Mouse (Mus musculus): ENCODE measurements at regions not wholly inside any gene's neighbourhood (a gene's known extent, or its start where the extent isn't known, plus 50 kb on each side); places are given as distances from the start of the nearest gene placed in this dataset.

DNA sequence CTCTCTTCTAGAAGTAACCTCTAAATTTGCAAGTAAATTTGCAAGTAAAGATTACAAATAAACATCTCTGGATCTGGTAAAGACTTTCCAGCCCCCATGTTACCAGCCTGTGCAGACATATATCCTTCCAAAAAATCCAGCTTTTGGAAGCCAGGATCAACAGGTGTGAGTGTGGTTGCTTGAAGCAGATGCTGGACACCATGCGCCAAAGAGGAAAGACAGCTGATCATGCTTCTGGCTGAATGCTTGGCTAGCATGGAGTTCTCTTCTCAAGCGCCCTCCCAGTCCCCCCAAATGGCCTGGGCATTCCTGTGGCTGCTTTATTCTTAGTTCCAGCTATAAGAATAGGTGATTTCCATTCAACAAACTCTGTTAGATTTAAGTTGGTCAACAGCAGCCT is 404.9 kb downstream of the Gm45692 start:
- no peak for DNase-seq (ENCODE audit: low spot score)

DNA sequence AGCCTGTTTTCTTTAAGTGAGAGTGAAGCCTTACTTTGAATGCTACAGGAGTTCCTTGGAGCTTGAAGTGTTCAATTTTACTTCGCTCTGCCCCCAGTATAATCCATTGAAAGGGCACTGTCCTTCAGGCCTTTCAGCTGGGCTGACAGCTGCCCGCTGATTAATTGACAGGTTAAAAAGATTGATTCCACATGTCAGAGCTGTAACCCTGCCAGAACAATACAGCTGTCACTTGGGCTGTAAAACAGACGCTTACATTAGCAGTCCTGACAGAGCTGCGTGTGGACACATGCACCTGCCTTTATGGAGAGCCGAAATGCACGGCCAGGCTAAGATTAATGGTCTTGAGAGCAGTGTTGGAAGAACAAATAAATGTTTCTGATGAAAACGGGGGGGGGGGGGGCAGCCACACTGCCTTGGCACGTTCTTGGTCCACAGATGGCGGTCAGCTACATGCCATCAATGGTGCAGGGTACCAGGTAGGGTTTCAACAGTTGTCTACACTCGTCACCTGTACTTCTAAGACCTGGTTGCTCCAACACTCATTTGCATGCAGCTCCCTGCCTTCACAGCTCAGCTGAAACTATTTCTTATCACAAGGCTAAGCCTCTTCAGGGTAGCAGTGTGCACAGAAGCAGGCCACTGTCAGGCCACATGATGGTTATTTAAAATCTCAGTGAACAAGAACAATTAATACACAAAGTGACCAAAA is 407.3 kb downstream of the Gm45692 start:
- no peak for DNase-seq (ENCODE audit: low spot score)

DNA sequence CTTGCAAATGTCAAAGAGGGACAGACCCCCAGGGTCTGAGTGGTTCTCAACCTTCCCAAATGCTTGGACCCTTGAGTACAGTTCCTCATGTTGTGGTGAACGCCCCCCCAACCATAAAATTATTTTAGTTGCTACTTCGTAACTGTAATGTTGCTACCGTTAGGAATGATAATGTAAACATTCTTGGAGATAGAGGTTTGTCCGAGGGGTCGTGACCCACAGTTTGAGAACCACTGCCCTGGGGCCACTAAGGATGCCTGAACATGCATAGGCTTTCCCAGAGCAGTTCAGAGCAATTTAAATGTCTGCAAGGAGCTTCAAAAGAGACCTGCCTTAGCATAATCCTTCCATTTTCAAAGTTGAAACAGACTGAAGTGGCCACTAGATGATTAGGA is 407.8 kb downstream of the Gm45692 start:
- no peak for DNase-seq (ENCODE audit: low spot score)

DNA sequence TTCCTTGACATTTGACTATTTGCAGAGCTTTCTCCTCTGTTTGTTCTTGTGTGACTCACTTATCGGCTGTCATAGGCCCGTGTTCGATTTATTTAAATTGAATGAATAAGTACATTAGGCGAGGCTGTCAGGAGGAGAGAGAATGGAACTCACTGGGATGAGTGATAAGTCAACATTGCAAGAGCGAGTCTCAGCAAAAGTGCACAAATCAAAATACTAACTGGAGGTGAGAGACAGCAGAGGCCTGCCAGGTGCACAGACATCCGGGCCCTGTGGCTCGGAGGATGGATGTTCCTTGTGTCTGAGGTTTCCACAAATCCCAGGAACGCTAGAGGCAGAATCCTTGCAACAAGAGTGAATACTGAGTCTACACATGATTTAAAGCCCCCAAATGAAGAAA is 410.6 kb downstream of the Gm45692 start:
- DNase-seq (ENCODE audit: low spot score) = no peak

GRCm38 (mm10) chr8:26533444-26534421 is 414.4 kb downstream of the Gm45692 start:
- DNase-seq (ENCODE audit: low spot score) = no peak

- DNase-seq (ENCODE audit: low spot score) = no peak
Measured at GRCm38 (mm10) chr8:26535816-26536215, 416.5 kb downstream of the Gm45692 start.

- no peak for DNase-seq (ENCODE audit: low spot score)
Measured at GRCm38 (mm10) chr8:26553691-26554090, 423.4 kb upstream of the Zfp703 start.

DNA sequence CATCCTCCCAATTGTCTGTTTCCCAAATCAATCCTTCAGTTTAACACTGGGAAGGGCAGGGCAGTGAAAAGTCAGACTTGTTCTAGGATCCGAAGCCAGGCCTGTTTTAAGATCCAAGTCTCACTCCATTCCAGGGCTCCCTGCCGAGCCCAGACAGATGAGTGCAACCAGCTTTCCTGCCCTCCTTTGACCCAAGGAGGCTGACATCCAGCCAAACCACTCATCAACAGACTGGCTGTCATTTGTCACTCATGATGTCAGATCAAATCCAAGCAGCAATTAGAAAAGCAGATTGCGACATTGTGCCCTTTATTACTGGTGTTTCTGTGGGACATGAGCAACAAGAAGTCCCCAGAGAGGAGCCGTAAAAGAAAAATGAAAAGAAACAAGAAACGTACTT is 417.9 kb upstream of the Zfp703 start:
- no peak for DNase-seq (ENCODE audit: low spot score)

GRCm38 (mm10) chr8:26563151-26563550 is 414.0 kb upstream of the Zfp703 start:
- DNase-seq (ENCODE audit: low spot score) = no peak

- DNase-seq (ENCODE audit: low spot score) = no peak
Measured at GRCm38 (mm10) chr8:26564254-26564653, 412.9 kb upstream of the Zfp703 start.

GRCm38 (mm10) chr8:26568423-26569060 is 408.6 kb upstream of the Zfp703 start:
- no peak for DNase-seq (ENCODE audit: low spot score)

- DNase-seq (ENCODE audit: low spot score) = no peak
Measured at GRCm38 (mm10) chr8:26588841-26589240, 388.3 kb upstream of the Zfp703 start.

DNA sequence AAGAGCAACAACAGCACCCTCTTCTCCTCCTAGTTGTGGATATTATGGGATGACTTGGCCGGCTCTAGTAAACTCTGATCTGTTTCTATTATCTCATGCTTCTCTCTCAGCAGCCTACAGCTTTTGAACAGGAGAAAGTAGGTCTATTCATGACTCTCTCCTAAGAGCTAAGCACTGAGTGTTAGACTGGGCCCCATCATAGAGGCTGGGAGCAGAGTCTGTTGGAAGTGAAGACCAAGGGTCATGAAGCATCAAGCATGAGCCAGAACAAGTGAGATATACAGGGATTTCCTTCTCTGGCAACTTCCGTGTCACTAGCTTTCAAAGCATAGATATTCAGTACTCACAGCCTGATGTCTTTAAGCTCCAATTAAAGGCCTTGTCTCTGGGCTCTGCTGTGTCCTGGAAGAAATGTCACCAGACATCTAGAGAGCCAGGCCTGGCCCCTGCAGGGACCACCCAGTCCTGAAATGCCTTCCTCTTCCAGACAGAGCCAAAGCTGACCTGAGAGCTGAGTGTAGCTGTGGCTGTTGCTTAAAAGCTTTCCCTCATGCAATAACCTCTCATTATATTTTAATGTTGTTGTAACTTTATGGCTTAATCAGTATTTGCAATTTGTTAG is 386.4 kb upstream of the Zfp703 start:
- no peak for DNase-seq (ENCODE audit: low spot score)

GRCm38 (mm10) chr8:26591266-26591665 is 385.9 kb upstream of the Zfp703 start:
- DNase-seq (ENCODE audit: low spot score) = no peak

GRCm38 (mm10) chr8:26593536-26594368 is 383.4 kb upstream of the Zfp703 start:
- DNase-seq (ENCODE audit: low spot score) = no peak

GRCm38 (mm10) chr8:26594369-26594920 is 382.7 kb upstream of the Zfp703 start:
- no peak for DNase-seq (ENCODE audit: low spot score)

- DNase-seq (ENCODE audit: low spot score) = no peak
Measured at GRCm38 (mm10) chr8:26595431-26596018, 381.6 kb upstream of the Zfp703 start.

GRCm38 (mm10) chr8:26596665-26597362 is 380.3 kb upstream of the Zfp703 start:
- DNase-seq (ENCODE audit: low spot score) = no peak

DNA sequence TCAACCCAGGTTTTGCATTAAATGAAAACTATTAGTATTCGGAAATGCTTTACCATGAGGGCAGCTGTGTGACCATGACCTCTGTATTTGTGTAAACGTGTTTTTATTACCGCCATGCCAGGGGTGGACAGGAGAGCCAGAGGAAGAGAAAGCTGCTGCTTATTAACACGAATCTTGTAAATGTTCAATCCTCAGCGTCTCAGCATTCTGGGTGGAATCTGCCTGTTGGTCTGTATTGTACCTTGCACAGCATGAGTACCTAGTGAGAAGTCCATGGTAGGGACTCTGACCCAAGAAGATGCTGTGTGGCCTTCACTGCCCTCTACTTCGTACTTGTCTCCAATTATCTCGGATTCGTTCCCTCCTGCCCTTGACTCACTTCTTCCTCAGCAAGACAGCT is 378.6 kb upstream of the Zfp703 start:
- DNase-seq (ENCODE audit: low spot score) = no peak

- DNase-seq (ENCODE audit: low spot score) = no peak
Measured at GRCm38 (mm10) chr8:26600127-26600526, 377.0 kb upstream of the Zfp703 start.
